Mouse (Mus musculus): ENCODE data around the gene Mpz. TPM values are rescaled to one million over a fixed set of nuclear protein-coding genes. Genes with fewer than 3 reads are reported as not detected.

Gene Mpz
- total and polyA plus RNA-seq, 3 experiments = not detected

DNA sequence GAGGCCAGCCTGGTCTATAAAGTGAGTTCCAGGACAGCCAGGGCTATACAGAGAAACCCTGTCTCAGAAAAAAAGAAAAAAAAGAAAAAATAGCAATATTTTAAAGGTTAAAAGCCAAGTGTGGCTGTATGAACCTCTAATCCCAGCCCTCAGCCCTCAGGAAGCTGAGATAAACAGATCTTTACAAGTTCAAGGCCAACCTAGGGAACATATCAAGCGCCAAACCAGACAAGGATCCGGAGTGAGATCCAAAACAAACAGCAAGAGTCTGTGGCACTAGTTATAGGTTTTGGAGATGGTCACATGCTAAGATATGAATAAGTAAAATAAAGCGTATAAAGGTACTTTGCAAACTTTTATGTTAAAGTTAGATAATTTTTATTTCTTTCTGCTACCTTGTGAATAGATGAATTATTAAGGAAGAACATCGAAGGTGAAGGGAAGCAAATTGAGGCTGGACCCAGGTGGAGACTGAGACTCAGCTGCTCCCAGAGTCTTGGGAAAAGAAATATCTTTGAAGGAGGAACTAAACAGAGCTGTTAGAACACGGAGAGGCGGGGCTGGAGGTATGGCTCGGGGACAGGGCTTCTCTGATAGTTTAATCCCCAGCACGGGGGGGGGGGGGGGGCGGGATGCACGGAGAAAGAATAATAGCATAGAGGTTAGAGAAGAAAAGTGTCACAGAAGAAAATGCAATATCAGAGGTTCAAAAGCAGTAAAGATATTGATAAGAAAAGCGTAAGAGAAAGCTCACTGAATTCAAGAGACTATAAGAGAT lies 53.1 kb downstream of the Mpz start:
- TF ChIP-seq TAL1 (conservative IDR thresholded peaks at IDR 0.05; ENCODE audit: low read depth, low read length) (no peak), GATA2 (IDR thresholded peaks at IDR 0.05; ENCODE audit: borderline replicate concordance, low read depth, low read length) (no peak), GATA1 (IDR thresholded peaks at IDR 0.05; ENCODE audit: borderline replicate concordance, low read length) (no peak), POLR2AphosphoS5 (IDR thresholded peaks at IDR 0.05; ENCODE audit: insufficient replicate concordance, low read depth, low read length) (no peak), CTCF (IDR thresholded peaks at IDR 0.05; ENCODE audit: low read depth, low read length) (no peak)
- Histone ChIP-seq H3K4me1 (ENCODE audit: insufficient read depth, low read depth, low read length) (no peaks in the 10 kb centered on the region), H3K9me3 (replicated peaks) (0 out of 2 replicates have a peak, but pooled peaks cover 3% of the 10 kb centered on the region), H3K36me3 (replicated peaks) (no peaks in the 10 kb centered on the region), H3K27me3 (ENCODE audit: insufficient read depth, low read length) (peaks cover 15% of the 10 kb centered on the region), H3K4me3 (ENCODE audit: low read depth, low read length) (no peak overlapping the region)
- DNase-seq (ENCODE audit: low spot score) = no peak
- no peak for ATAC-seq (ENCODE audit: extremely low read depth, insufficient number of reproducible peaks, low FRiP score, poor library complexity, severe bottlenecking)

DNA sequence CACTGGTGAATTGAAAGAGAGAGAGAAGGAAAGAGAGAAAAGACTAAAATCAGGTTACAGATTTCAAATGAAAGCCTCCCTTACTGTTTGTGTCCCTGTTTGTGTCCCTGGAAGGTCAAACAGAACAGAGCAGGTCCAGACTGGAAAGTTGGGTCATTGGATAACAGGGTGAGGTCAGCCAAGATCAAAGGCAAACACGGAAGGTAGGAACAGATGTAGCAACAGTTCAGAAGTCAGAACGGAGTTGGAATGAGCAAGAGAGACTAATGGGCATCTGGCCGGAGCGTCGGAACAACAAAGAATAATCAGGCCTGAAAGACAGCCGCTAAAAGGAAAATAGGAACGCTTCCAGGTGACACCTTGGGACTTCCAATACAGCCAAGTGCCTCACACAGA lies 53.7 kb downstream of the Mpz start:
- no peak for TF ChIP-seq GATA2 (IDR thresholded peaks at IDR 0.05; ENCODE audit: borderline replicate concordance, low read depth, low read length)
- no peak for TF ChIP-seq CTCF (IDR thresholded peaks at IDR 0.05; ENCODE audit: low read depth, low read length)
- TF ChIP-seq POLR2AphosphoS5 (IDR thresholded peaks at IDR 0.05; ENCODE audit: insufficient replicate concordance, low read depth, low read length) = no peak
- TF ChIP-seq GATA1 (IDR thresholded peaks at IDR 0.05; ENCODE audit: borderline replicate concordance, low read length) = no peak
- TF ChIP-seq TAL1 (conservative IDR thresholded peaks at IDR 0.05; ENCODE audit: low read depth, low read length) = no peak
- 0 out of 2 replicates have a peak, but pooled peaks cover 3% of the 10 kb centered on the region for H3K9me3 ChIP-seq (replicated peaks)
- no peaks in the 10 kb centered on the region for H3K36me3 ChIP-seq (replicated peaks)
- H3K4me3 ChIP-seq (ENCODE audit: low read depth, low read length) = no peak overlapping the region
- H3K4me1 ChIP-seq (ENCODE audit: insufficient read depth, low read depth, low read length) = no peaks in the 10 kb centered on the region
- DNase-seq (ENCODE audit: low spot score) (no peak), ATAC-seq (ENCODE audit: extremely low read depth, insufficient number of reproducible peaks, low FRiP score, poor library complexity, severe bottlenecking) (no peak)
- H3K27me3 ChIP-seq (ENCODE audit: insufficient read depth, low read length) = peaks cover 17% of the 10 kb centered on the region

DNA sequence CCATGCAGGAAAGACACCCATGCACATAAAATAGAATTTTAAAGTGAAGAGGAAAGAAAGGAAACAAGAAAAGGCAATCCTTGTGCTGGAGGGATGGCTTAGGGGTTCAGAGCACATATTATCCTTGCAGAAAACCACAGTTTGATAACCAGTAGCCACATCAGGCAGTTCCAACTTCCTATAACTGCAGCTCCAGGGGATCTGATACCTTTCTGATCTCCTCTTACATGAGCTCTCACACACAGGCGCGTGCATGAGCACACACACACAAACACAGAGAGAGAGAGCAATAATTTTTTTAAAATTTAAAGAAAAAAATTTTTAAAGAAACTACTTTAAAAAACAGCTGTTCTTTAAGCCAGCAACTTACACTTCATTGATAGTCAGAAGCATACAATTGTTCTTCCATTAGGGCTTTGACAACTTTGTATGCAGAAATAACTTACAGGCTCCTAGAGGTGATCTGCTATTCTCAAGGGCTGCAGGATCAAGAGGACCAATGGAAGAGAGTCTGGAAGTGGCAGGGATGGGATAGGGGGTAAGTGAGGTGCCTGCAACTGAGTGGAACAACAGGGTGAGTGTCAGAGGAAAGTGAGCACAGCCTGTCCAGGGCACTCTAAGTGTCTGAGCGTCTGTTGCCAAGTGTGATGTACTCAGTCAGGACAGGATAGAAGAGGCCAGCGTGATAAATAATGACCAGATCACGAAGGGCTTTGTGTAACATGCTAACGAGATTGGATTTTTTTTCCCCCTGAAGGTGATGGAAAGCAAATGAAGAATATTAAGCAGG lies 55.4 kb downstream of the Mpz start:
- ATAC-seq (ENCODE audit: extremely low read depth, insufficient number of reproducible peaks, low FRiP score, poor library complexity, severe bottlenecking) = no peak
- no peaks in the 10 kb centered on the region for H3K36me3 ChIP-seq (replicated peaks)
- TF ChIP-seq GATA2 (IDR thresholded peaks at IDR 0.05; ENCODE audit: borderline replicate concordance, low read depth, low read length) = no peak
- no peak for TF ChIP-seq TAL1 (conservative IDR thresholded peaks at IDR 0.05; ENCODE audit: low read depth, low read length)
- no peak for TF ChIP-seq CTCF (IDR thresholded peaks at IDR 0.05; ENCODE audit: low read depth, low read length)
- no peak for TF ChIP-seq POLR2AphosphoS5 (IDR thresholded peaks at IDR 0.05; ENCODE audit: insufficient replicate concordance, low read depth, low read length)
- no peak for TF ChIP-seq GATA1 (IDR thresholded peaks at IDR 0.05; ENCODE audit: borderline replicate concordance, low read length)
- no peak overlapping the region for H3K4me3 ChIP-seq (ENCODE audit: low read depth, low read length)
- H3K27me3 ChIP-seq (ENCODE audit: insufficient read depth, low read length) = peaks cover 21% of the 10 kb centered on the region
- H3K4me1 ChIP-seq (ENCODE audit: insufficient read depth, low read depth, low read length) = no peaks in the 10 kb centered on the region
- no peak for DNase-seq (ENCODE audit: low spot score)
- 0 out of 2 replicates have a peak, but pooled peaks cover 3% of the 10 kb centered on the region for H3K9me3 ChIP-seq (replicated peaks)

DNA sequence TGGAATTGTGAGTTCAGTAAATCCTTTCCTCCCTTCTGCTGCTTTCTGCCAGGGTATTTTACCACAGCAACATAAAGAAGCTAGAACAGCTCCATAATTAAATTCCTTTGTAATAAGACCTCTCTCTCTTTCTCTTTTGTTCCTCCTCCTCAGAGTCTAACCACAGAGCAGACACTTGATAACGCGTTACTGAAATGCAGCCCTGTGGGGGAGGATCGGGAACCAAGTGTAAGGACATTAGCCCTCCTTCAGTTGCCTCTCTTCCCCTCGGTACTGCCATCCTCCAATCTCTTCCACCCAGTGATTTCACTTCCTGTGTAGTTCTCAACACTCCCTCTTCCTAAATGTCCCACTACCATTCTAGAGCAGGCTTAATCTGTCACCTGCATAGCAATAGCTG lies 58.9 kb downstream of the Mpz start:
- TF ChIP-seq CTCF (IDR thresholded peaks at IDR 0.05; ENCODE audit: low read depth, low read length) (no peak), GATA2 (IDR thresholded peaks at IDR 0.05; ENCODE audit: borderline replicate concordance, low read depth, low read length) (no peak), GATA1 (IDR thresholded peaks at IDR 0.05; ENCODE audit: borderline replicate concordance, low read length) (no peak), POLR2AphosphoS5 (IDR thresholded peaks at IDR 0.05; ENCODE audit: insufficient replicate concordance, low read depth, low read length) (no peak), TAL1 (conservative IDR thresholded peaks at IDR 0.05; ENCODE audit: low read depth, low read length) (no peak)
- H3K4me3 ChIP-seq (ENCODE audit: low read depth, low read length) = no peak overlapping the region
- H3K9me3 ChIP-seq (replicated peaks) = 0 out of 2 replicates have a peak, but pooled peaks cover 3% of the 10 kb centered on the region
- DNase-seq (ENCODE audit: low spot score) = no peak
- H3K27me3 ChIP-seq (ENCODE audit: insufficient read depth, low read length) = peaks cover 32% of the 10 kb centered on the region
- H3K36me3 ChIP-seq (replicated peaks) = no peaks in the 10 kb centered on the region
- no peak for ATAC-seq (ENCODE audit: extremely low read depth, insufficient number of reproducible peaks, low FRiP score, poor library complexity, severe bottlenecking)
- no peaks in the 10 kb centered on the region for H3K4me1 ChIP-seq (ENCODE audit: insufficient read depth, low read depth, low read length)

Other genes starting within 250 kb of the Mpz start
Only the 20 nearest of the 24 such genes appear.
- gene Fcgr2b, start 174.2 kb upstream of the Mpz start, total RNA-seq (2014; fragmentation: Nextera tagmentation) = 5.5 and 5.8 TPM in 2 replicates
- gene Fcgr2b, start 174.2 kb upstream of the Mpz start, total RNA-seq (2017) = 20.5 and 22.1 TPM in 2 replicates
- 0.24 and 0.46 TPM in 2 replicates for gene Fcgr2b, start 174.2 kb upstream of the Mpz start, polyA plus RNA-seq (2012)
- not detected in 2 replicates for gene Fcgr4, start 131.8 kb upstream of the Mpz start, total RNA-seq (2014; fragmentation: Nextera tagmentation)
- 0.12 and 0.22 TPM in 2 replicates for gene Fcgr4, start 131.8 kb upstream of the Mpz start, total RNA-seq (2017)
- gene Fcgr4, start 131.8 kb upstream of the Mpz start, polyA plus RNA-seq (2012) = 0.03 TPM in 1 of 2 replicates, not detected in the other
- gene Fcgr3, start 85.8 kb upstream of the Mpz start, total RNA-seq (2014; fragmentation: Nextera tagmentation) = 7.3 and 9.3 TPM in 2 replicates
- 99.6 and 123 TPM in 2 replicates for gene Fcgr3, start 85.8 kb upstream of the Mpz start, total RNA-seq (2017)
- 0.91 and 1.5 TPM in 2 replicates for gene Fcgr3, start 85.8 kb upstream of the Mpz start, polyA plus RNA-seq (2012)
- gene Cfap126, start 36.8 kb upstream of the Mpz start, total RNA-seq (2014; fragmentation: Nextera tagmentation) = 10.0 and 11.9 TPM in 2 replicates
- 0.64 and 0.76 TPM in 2 replicates for gene Cfap126, start 36.8 kb upstream of the Mpz start, total RNA-seq (2017)
- gene Cfap126, start 36.8 kb upstream of the Mpz start, polyA plus RNA-seq (2012) = 0.81 and 1.0 TPM in 2 replicates
- 225 and 249 TPM in 2 replicates for gene Sdhc, start 108 bp upstream of the Mpz start, total RNA-seq (2014; fragmentation: Nextera tagmentation)
- gene Sdhc, start 108 bp upstream of the Mpz start, total RNA-seq (2017) = 40.5 and 45.0 TPM in 2 replicates
- gene Sdhc, start 108 bp upstream of the Mpz start, polyA plus RNA-seq (2012) = 67.1 and 158 TPM in 2 replicates
- not detected in 2 replicates for gene Pcp4l1, start 45.6 kb downstream of the Mpz start, total RNA-seq (2014; fragmentation: Nextera tagmentation)
- gene Pcp4l1, start 45.6 kb downstream of the Mpz start, total RNA-seq (2017) = 0.16 TPM in 1 of 2 replicates, not detected in the other
- not detected in 2 replicates for gene Pcp4l1, start 45.6 kb downstream of the Mpz start, polyA plus RNA-seq (2012)
- gene Nr1i3, start 63.3 kb downstream of the Mpz start, total RNA-seq (2014; fragmentation: Nextera tagmentation) = not detected in 2 replicates
- gene Nr1i3, start 63.3 kb downstream of the Mpz start, total RNA-seq (2017) = 0.16 and 0.46 TPM in 2 replicates
- not detected in 2 replicates for gene Nr1i3, start 63.3 kb downstream of the Mpz start, polyA plus RNA-seq (2012)
- 9.7 and 13.7 TPM in 2 replicates for gene Tomm40l, start 71.8 kb downstream of the Mpz start, total RNA-seq (2014; fragmentation: Nextera tagmentation)
- 19.2 and 26.4 TPM in 2 replicates for gene Tomm40l, start 71.8 kb downstream of the Mpz start, total RNA-seq (2017)
- gene Tomm40l, start 71.8 kb downstream of the Mpz start, polyA plus RNA-seq (2012) = 31.9 and 35.8 TPM in 2 replicates
- not detected in 2 replicates for gene Apoa2, start 74.3 kb downstream of the Mpz start, total RNA-seq (2014; fragmentation: Nextera tagmentation)
- not detected in 2 replicates for gene Apoa2, start 74.3 kb downstream of the Mpz start, total RNA-seq (2017)
- gene Apoa2, start 74.3 kb downstream of the Mpz start, polyA plus RNA-seq (2012) = 0.17 TPM in 1 of 2 replicates, not detected in the other
- not detected in 2 replicates for gene Fcer1g, start 83.7 kb downstream of the Mpz start, total RNA-seq (2014; fragmentation: Nextera tagmentation)
- gene Fcer1g, start 83.7 kb downstream of the Mpz start, total RNA-seq (2017) = 0.64 and 0.71 TPM in 2 replicates
- 0.08 TPM in 1 of 2 replicates, not detected in the other for gene Fcer1g, start 83.7 kb downstream of the Mpz start, polyA plus RNA-seq (2012)
- gene Adamts4, start 99.7 kb downstream of the Mpz start, total RNA-seq (2014; fragmentation: Nextera tagmentation) = 0.60 TPM in 1 of 2 replicates, not detected in the other
- 0.16 and 0.17 TPM in 2 replicates for gene Adamts4, start 99.7 kb downstream of the Mpz start, total RNA-seq (2017)
- 0.12 and 0.20 TPM in 2 replicates for gene Adamts4, start 99.7 kb downstream of the Mpz start, polyA plus RNA-seq (2012)
- gene Ndufs2, start 100.7 kb downstream of the Mpz start, total RNA-seq (2014; fragmentation: Nextera tagmentation) = 209 and 219 TPM in 2 replicates
- 275 and 300 TPM in 2 replicates for gene Ndufs2, start 100.7 kb downstream of the Mpz start, total RNA-seq (2017)
- 47.9 and 101 TPM in 2 replicates for gene Ndufs2, start 100.7 kb downstream of the Mpz start, polyA plus RNA-seq (2012)
- gene B4galt3, start 119.6 kb downstream of the Mpz start, total RNA-seq (2014; fragmentation: Nextera tagmentation) = 27.3 and 30.8 TPM in 2 replicates
- 16.9 and 21.5 TPM in 2 replicates for gene B4galt3, start 119.6 kb downstream of the Mpz start, total RNA-seq (2017)
- gene B4galt3, start 119.6 kb downstream of the Mpz start, polyA plus RNA-seq (2012) = 44.8 and 50.0 TPM in 2 replicates
- gene Ppox, start 130.5 kb downstream of the Mpz start, total RNA-seq (2014; fragmentation: Nextera tagmentation) = 45.7 and 168 TPM in 2 replicates
- 27.0 and 36.7 TPM in 2 replicates for gene Ppox, start 130.5 kb downstream of the Mpz start, total RNA-seq (2017)
- gene Ppox, start 130.5 kb downstream of the Mpz start, polyA plus RNA-seq (2012) = 38.5 and 53.0 TPM in 2 replicates
- 40.1 and 64.5 TPM in 2 replicates for gene Usp21, start 137.3 kb downstream of the Mpz start, total RNA-seq (2014; fragmentation: Nextera tagmentation)
- gene Usp21, start 137.3 kb downstream of the Mpz start, total RNA-seq (2017) = 11.8 and 12.8 TPM in 2 replicates
- 44.1 and 53.3 TPM in 2 replicates for gene Usp21, start 137.3 kb downstream of the Mpz start, polyA plus RNA-seq (2012)
- gene Ufc1, start 144.3 kb downstream of the Mpz start, total RNA-seq (2014; fragmentation: Nextera tagmentation) = 33.4 and 34.3 TPM in 2 replicates
- 96.2 and 111 TPM in 2 replicates for gene Ufc1, start 144.3 kb downstream of the Mpz start, total RNA-seq (2017)
- 38.5 and 47.9 TPM in 2 replicates for gene Ufc1, start 144.3 kb downstream of the Mpz start, polyA plus RNA-seq (2012)
- 53.6 and 56.4 TPM in 2 replicates for gene Dedd, start 178.4 kb downstream of the Mpz start, total RNA-seq (2014; fragmentation: Nextera tagmentation)
- gene Dedd, start 178.4 kb downstream of the Mpz start, total RNA-seq (2017) = 14.3 and 17.0 TPM in 2 replicates
- gene Dedd, start 178.4 kb downstream of the Mpz start, polyA plus RNA-seq (2012) = 17.7 and 29.9 TPM in 2 replicates
- gene Nit1, start 194.9 kb downstream of the Mpz start, total RNA-seq (2014; fragmentation: Nextera tagmentation) = 17.9 and 22.4 TPM in 2 replicates
- gene Nit1, start 194.9 kb downstream of the Mpz start, total RNA-seq (2017) = 57.9 and 58.9 TPM in 2 replicates
- 9.4 and 11.3 TPM in 2 replicates for gene Nit1, start 194.9 kb downstream of the Mpz start, polyA plus RNA-seq (2012)
- 32.4 and 47.3 TPM in 2 replicates for gene Pfdn2, start 195.0 kb downstream of the Mpz start, total RNA-seq (2014; fragmentation: Nextera tagmentation)
- 19.6 and 22.3 TPM in 2 replicates for gene Pfdn2, start 195.0 kb downstream of the Mpz start, total RNA-seq (2017)
- gene Pfdn2, start 195.0 kb downstream of the Mpz start, polyA plus RNA-seq (2012) = 16.9 and 20.1 TPM in 2 replicates
- gene Klhdc9, start 210.1 kb downstream of the Mpz start, total RNA-seq (2014; fragmentation: Nextera tagmentation) = 2.6 TPM in 1 of 2 replicates, not detected in the other
- gene Klhdc9, start 210.1 kb downstream of the Mpz start, total RNA-seq (2017) = 0.33 and 0.64 TPM in 2 replicates
- gene Klhdc9, start 210.1 kb downstream of the Mpz start, polyA plus RNA-seq (2012) = 1.4 TPM in 2 replicates

Measured in G1E (cell line).